Mouse (Mus musculus) stomach, postnatal 0 days (tissue): ENCODE results near the gene Pik3r2.

Experiments used
- CTCF ChIP-seq: IDR thresholded peaks from 2 replicates; pipeline ENCODE4 v1.5.1; 2016; ENCODE audit warnings: antibody characterized with exemption, low read depth, mild to moderate bottlenecking, moderate library complexity
- EP300 ChIP-seq: optimal IDR thresholded peaks from 2 replicates; pipeline ENCODE3; 2016; ENCODE audit warnings: antibody characterized with exemption

GRCm38 (mm10) chr8:70752000-70752764 is 24.3 kb downstream of the Pik3r2 start:
- TF ChIP-seq CTCF (peak; percentile 82), EP300 (no peak)
